Mouse (Mus musculus): Measurements from ENCODE around the gene Pou2af1.

Pou2af1 gene

DNA sequence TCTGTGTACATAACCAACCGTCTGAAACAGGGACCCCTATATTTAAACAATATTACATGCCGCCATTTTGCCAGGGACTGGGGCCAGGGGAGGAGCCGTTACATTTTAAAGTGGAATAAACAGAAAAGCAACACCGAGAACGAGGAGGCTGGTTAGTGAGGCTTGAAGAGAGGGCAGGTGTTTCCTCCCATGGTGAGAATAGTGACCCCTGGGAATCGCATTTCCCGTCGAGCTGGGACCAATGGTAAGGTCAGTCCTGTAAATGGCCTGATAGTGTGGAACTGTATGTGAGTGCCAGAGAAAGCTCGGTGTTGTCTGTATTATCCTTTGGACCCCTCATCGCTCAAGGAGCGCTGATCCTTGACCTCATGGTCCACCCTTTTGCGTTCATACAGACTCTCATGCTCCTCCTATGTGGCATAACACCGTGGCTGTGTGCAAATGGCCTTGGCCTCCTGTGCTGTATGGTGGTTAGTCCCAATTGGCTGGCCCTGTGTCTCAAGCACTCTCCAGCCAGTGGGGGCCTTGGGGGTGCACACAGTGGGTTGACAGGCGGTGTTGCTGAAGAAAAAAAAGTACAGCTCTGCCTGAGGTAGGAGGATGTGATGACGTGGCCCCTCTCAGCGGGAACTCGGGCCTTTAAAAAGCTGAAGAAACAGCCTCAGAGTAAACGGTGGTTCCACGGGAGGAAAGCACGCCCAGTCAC, at the start of gene Pou2af1:
Gene Pou2af1 (plus strand): TSS at position 686 of the 706 bp plus-strand sequence.
- no peak for ATAC-seq (ENCODE audit: low TSS enrichment)

DNA sequence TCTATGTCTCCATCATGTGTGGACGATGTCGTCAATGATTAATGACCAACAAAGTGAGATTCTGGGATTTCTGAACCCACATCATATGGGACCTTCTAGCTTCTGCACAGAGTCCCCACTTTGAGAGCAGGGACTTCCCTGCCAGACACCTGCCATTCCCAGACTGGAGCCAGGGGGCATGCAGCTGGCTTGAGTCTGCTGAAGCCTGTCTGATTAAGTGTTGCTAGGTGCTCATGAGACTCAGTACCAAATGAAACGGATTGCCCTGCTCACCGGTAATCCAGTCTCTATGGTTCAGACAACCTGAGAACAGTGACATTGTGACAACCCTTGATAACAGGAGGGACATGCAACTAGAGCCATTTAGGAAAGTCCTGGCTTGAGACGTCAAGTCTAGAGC, 49.5 kb upstream of the Pou2af1 start:
- ATAC-seq (ENCODE audit: low TSS enrichment) = no peak

DNA sequence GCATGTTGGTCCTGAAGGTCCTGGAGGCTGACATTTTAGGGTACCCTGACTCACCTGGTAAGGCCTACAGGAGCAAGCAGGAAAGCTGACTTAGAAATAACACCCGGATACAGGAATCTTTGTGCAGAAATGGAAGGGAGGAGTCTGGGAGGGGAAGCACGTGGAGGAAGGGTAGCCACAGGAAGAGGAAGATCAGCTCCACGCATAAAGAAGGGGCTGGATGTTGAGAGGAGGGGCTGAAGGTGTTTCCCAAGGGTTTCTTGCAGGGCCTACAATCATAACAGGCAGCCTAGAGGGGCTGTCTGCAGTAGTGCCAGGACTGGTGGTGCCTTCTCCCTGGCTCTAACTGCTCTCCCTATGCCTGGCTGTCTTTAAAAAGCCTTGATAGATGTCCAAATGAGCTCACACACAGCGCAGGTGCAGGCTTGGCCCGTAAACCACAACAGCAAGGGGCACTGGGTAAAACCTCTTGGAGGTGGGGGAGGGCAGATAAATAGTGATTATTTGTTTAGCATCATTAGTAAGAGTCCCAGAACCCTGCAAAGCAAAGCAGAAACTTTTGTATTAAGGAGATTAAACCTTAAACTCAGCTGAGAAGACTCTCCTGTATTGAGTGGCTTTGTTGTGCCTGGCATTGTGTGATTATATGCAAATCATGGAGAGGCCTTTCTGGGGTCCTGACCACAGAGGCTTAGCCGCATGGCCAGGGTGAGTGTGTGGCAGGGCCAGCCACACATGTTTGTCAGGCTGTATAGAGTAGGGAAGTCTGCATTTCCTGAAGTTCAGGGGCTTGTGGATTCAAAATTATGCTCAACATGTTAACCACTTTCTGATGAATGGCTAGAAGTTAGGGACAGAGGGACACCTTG, 48.0 kb upstream of the Pou2af1 start, which contains the start of gene Gm32742:
Gene Gm32742 (minus strand): TSS at position 206 of the 869 bp plus-strand sequence.
- no peak for ATAC-seq (ENCODE audit: low TSS enrichment)

DNA sequence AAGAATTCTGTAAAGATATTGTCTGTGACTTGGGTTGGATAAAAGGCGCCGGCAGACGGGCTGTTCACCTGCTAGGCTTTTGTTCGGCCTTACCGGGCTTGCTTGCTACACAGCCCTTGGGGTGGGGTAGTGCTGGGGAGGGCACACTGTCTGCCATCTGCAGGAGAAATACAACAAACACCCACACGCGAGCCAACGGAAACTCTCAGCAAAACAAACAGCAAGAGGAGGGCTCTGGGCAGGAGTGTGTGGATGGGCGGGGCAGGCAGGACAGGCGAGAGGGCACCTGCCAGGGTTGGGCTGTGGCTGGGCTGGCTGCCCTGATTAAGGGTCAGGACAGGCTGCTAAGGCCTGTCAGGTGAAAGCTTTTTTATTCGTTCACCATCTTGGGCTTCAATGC, 45.6 kb upstream of the Pou2af1 start:
- ATAC-seq (ENCODE audit: low TSS enrichment) = no peak

DNA sequence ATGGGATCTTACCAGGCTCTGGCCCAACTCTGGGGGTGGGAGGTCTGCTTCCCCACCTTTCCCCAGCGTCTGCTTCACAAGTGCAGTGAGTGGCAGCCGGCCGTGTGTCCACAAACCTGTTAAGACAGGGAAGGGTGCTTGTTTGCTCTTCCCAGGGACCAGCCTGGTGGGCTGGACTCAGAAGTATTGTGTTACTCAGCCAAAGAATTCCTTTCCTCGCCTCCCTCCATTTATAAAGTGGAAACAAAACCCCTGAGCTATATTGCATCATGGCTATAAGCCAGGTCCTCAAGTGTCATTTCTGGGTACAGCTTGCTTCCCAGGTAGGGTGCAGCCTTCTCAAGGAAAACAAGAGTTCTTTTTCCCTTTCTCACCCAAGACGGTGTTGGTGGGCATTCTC, 44.8 kb upstream of the Pou2af1 start:
- ATAC-seq (ENCODE audit: low TSS enrichment) = no peak

DNA sequence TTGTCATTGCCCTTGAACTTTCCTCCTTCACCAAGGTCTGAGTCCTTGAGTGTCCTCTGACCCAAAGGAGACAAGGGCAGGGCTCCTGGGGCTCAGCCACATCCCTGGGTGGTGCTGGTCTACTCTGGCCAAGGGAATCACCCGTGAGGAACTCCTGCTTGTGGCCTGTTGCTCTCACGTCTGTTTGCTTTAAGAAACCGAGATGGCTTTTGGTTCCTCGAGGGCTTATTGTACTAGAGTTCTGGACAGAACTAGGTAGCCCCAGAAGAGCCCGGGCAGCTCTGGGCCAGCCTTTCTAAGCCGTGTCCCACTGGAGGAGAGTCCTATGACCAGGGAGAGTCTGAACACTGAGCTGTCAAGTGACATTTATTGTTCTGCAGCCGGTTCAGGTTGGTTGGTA, 44.4 kb upstream of the Pou2af1 start:
- no peak for ATAC-seq (ENCODE audit: low TSS enrichment)

DNA sequence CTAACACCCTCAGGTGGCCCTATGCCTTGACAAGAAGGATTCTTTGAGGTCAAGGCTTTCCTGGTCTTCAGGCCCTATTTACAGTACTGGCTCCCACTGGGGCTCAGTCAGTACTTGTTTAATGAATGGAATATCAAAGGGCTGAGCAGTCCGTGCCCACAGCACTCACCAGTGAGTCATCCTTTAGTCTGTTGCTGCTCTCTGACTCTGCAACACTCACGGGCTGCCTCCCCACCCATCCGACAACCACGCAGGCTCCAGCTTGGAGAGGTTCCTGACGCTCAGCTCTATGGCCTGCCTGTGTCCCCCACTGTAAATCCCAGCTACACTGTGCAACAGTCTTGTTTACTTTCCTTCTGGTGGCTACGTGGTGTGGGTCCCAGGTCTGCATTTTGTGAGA, 43.2 kb upstream of the Pou2af1 start:
- ATAC-seq (ENCODE audit: low TSS enrichment) = no peak

DNA sequence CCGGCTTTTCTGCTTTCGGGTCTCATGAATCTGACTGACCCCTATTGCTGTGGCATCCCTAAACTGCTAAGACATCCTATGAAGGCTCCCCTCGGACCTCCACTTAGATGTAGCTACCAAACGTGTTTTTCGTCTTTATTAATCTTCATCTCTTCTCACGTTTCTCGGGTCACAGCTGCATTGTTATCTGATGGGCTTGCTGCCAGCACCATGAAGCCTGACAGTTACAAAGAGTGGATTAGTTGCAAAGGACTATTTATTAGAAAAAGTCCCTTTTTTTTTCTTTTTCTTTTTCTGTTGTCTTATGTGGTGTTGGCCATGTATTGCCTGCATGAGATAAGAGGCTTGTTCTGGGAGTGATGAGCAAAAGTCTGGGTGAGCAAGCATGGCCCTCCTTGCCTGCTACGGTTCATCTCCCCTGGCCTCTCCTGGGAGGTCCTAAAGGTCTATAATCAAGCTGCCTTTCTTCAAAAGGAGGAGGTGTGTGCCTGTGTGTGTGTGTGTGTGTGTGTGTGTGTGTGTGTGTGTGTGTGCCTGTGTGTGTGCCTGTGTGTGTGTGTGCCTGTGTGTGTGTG, 38.5 kb upstream of the Pou2af1 start:
- ATAC-seq (ENCODE audit: low TSS enrichment) = no peak

DNA sequence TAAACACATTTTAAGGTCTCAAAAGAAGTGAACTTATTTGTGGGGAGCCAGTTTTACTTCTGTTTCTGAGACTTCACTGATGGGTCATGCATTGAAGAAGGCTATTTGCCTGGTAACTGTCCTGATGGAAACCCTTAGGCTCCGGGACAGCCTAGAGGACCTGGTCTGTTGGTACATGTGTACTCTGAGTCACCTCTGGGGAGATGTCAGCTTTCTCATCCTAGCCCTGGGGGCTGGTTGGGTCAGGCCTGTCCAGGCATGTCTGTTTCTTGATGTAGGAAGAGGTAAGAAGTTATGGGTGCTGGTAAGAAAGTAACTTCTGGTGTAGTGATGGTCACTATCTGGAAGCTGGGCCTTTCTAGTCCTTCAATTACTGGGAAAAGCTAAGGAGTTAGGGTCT, 37.8 kb upstream of the Pou2af1 start:
- no peak for ATAC-seq (ENCODE audit: low TSS enrichment)

DNA sequence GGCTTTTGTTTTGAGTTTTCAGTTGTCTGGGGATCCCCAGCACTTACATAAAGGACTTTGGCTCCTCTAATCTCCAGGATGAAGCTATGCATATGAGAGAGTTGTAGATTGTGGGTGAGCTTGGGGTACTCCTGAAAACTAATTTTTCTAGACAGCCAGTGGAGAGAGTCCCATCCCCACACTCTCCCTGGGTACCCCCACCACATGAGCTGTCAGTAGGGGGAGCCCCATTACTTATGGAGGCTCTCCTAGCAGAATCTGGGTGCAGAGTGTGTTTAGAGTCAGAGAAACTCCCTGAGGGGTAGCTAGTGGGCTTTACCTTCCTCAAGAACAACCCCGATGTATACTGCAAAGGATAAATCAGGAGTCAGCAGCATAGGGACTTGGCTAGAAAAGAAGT, 35.2 kb upstream of the Pou2af1 start:
- no peak for ATAC-seq (ENCODE audit: low TSS enrichment)

DNA sequence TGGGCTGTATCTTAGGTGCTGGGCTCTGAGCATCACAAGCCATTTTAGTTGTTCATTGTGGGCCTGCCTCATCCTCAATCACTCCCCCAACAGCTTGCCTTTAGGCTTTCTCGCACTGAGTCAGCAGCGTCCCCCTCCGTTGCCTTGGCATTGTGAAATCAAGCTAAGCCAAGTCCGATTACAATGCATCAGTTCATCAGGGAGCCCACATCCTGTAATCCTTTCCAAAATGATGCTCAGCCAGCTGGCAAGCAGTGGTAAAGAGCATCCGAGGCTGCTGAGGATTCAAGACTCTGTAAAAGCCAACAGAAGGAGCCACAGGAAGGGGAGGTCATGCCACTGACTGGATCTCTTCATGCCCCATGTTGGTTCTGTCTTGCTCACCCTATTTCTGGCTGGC, 32.9 kb upstream of the Pou2af1 start:
- peak; percentile 74 for ATAC-seq (ENCODE audit: low TSS enrichment)

DNA sequence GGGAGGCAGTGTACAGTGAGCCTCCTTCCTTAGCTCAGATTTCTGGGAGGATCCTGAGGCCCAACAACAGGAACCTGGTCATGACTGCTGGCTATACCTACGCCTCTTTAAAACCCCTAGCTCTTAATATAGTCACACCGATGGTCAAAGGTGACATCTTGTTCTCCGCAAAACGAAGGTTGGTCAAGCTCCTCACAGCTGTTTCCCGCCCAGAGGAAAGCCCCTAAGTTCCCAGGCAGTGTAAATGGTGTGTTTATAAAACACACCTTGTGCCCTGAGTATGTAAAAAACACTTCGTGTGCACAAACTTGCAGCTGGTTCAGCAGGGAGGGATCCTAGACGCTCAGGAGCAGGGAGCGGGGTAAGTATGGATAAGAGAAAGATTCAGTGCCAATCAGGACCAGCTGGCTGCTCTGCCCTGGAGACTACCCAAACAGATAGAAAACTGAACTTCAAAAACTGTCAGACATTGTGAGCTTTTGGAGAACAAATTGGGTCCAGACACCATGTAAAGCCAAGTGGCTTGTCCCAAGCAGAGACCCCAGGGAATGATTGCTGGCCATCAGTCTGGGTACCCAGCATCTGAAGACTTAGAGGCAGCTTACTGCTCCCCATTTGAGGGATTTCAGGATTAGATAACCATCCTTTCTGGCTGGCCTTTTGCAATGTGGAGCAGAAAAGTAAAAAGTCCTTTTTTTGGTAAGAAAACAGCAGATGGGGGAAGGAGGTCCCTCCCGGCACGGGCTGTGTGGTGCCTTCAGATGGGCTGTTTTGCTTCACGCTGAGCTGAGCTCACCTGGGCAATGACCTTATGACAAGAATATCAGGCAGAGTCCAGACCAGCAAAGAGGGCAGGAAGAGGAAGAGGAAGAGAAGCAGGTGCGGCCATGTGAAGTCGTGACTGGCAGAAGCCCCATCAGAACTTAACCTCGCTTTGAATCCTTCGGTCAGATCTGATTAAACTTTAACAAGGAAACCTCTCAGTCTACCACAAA, 30.5 kb upstream of the Pou2af1 start:
- no peak for ATAC-seq (ENCODE audit: low TSS enrichment)

DNA sequence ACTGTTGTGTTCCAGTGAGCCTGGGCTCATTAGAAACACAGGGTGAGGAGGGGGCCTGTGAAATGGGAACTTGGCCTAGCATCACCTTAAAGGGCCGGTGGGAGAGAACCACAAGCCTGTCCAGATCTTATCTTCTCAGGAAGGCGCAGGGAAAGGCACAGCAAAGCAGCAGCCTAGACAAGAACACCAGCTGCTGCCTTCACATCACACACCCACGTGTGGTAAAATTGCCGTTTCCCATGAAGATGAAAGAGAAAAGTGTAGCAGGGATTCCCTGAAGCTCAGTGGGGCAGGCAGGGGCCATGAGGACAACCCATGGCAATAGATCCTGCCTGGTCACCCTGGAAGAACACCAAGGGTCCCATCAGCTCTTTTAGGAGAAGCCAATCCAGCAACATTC, 28.1 kb upstream of the Pou2af1 start:
- peak; percentile 96 for ATAC-seq (ENCODE audit: low TSS enrichment)

DNA sequence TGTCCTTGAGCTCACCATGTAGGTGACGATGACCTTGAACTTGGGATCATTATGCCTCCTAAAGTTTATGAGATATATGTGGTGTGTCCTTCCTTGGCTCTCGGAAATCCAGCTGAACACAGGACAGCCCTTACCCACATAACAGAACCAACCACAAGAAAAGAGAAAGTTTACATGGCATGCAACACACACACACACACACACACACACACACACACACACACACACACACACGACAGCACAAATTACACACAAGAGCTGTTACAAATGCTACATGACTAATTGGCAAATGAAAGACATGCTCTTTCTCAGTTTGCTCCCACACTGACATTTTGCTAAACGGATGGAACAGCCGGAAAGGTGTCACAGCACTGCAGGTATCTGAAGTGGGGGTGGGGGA, 27.6 kb upstream of the Pou2af1 start:
- ATAC-seq (ENCODE audit: low TSS enrichment) = no peak

DNA sequence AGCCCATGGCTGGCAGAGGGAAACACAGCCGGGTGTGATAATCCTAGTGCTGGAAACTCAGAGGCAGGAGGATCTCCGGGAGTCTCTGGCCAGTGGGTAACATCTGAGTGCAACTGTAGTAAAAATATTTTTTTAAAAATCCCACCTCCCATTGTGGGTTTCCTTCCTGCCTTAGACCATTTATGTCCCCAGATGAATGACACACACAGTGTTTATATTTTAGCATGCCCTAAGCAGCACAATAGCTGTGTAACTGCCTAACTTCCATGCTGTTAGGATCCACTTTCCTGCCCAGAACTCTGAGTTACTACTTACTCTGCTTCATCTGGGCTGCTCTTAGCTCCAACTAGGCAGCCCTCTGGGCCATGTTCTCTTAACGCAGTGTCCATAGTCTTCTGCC, 22.9 kb upstream of the Pou2af1 start:
- no peak for ATAC-seq (ENCODE audit: low TSS enrichment)

DNA sequence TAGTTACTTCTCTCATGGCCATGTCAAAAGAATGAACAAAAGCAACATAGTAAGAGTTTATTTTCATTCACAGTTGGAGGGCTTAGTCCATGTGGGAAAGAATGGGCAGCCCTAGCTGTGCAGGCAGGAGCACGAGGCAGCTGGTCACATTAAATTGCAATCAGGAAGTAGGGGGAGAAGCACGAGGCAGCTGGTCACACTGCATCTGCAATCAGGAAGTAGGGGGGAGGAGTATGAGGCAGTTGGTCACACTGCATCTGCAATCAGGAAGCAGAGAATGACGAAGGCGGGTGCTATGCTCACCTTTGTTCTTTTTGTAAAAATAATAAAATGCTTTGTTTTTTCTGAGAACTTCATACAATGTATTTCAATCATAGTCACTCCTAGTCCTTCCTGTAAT, 18.7 kb upstream of the Pou2af1 start:
- no peak for ATAC-seq (ENCODE audit: low TSS enrichment)

DNA sequence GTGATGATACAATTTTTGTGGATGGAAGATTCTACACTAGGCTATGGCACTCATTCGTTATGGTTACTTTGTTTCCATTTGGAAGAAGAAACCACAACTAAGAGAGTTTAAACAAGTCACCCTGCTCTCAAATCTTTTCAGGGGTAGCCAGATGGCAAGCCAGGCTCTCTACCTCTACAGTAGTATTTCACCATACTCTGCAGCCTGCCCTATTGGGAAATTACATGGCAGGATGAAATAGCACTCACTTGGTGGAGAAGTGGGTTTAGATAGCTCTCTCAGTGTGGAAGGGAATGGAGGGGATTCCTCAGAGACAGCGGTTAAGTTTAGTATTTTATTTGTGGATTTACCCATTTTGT, 4.6 kb upstream of the Pou2af1 start:
- ATAC-seq (ENCODE audit: low TSS enrichment) = no peak

DNA sequence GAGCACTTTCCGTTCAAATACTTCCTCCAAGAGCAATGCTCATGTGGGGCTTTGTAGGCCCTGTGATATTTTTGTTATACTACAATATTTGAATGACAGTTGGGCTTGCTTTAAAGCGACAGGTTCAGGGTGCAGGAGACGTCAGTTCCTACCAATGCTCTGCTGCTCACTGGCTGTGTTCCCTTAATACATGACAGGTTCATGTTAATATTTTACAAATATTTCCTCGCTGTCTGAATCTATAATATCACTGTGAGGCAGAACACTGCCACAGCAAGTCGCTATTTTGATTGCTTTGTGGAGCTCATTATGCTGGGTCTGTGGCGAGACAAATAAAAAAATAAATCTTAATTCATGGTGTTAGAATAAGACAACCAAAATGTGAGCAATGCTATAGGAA, 2.3 kb upstream of the Pou2af1 start:
- no peak for ATAC-seq (ENCODE audit: low TSS enrichment)

DNA sequence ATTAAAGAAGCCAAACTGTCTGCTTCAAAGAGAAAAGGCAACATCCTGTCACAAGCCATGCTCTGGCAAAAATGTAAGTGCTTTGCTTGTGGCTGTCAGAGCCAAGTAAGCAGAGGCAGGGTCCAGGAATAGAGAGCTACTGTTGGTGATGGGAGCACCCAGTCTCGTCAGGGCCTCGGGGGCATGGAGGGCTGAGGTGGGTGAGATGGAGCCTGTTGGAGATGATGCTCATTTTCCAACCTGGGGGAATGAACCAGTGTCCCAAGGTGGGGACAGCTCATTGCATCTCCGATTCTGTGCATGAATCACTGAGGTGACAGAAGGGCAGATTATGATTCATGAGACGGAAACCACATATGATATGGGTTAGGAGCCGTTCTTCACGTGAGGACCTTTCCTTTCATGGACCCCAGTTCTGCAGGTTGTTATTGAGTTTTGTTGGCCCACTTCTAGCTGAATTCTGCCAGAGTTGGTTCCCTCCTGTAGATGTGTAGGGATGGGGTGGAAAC, 275 bp downstream of the Pou2af1 start:
- ATAC-seq (ENCODE audit: low TSS enrichment) = no peak

DNA sequence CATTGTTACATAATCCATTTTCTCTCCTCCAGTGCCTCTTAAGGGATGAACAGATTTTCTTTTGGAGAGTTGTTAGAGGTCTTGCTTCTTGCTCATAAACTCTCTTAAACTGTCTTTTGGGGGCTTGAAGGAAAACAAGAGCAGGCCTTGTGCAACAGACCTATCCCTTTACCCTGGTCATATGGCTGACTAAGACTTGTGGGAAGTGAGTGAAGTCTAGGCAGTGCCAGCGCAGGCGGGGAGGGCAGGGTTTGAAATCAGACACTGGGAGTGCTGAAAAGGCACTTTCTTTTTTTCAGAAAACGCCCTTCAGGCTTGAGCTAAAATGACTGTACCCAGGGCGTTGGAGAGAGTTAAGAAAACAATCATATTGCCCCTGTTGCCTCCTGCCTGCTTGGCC, 1.8 kb downstream of the Pou2af1 start:
- ATAC-seq (ENCODE audit: low TSS enrichment) = no peak

DNA sequence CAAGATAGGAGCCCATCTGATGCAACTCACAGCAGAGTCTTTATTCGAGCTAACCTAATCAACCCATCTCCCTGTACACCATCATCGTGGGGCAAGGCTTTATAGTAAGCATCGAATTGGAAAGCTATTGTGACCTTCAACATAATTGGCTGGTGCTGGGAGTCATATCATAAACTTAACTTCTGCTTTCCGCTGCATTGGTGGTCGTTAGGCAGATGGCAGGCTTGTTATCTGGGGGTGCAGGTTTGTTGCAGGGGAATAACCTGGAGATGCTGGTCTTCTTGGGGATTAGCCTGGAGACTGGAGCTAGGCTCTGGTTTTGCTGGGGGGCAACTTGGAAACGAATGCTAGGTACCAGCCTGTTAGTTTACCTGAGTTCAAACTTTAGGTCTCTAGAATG, 2.4 kb downstream of the Pou2af1 start:
- no peak for ATAC-seq (ENCODE audit: low TSS enrichment)

Data from frontal cortex, adult (tissue).